Mouse (Mus musculus) E14TG2a.4 (cell line): ENCODE data around the gene Cyp3a41b.
"Not testable (repeated sequence)": the region's sequence is repeated elsewhere in the genome, so short reads cannot be mapped to it uniquely, and the experiment has no call there.

Source experiments
- CTCF ChIP-seq: conservative IDR thresholded peaks from 2 replicates; pipeline ENCODE4 v1.5.1; 2014; ENCODE audit warnings: low read length
- NANOG ChIP-seq: IDR thresholded peaks from 2 replicates; pipeline ENCODE4 v1.6.1; 2014; ENCODE audit warnings: borderline replicate concordance, low read length, mixed read lengths
- POU5F1 ChIP-seq: IDR thresholded peaks from 2 replicates; pipeline ENCODE4 v1.6.1; 2014; ENCODE audit warnings: low read length, borderline replicate concordance

GRCm38 (mm10) chr5:145571922-145572321 is 12.6 kb downstream of the Cyp3a41b start:
- TF ChIP-seq CTCF, POU5F1, NANOG: not testable (repeated sequence)
